Mouse (Mus musculus): Measurements from ENCODE around the gene Rasa3. TPM values are rescaled to one million over a fixed set of nuclear protein-coding genes. Genes with fewer than 3 reads are reported as not detected.

The Rasa3 gene
- 104 and 131 TPM in 2 replicates for total RNA-seq (2017)

DNA sequence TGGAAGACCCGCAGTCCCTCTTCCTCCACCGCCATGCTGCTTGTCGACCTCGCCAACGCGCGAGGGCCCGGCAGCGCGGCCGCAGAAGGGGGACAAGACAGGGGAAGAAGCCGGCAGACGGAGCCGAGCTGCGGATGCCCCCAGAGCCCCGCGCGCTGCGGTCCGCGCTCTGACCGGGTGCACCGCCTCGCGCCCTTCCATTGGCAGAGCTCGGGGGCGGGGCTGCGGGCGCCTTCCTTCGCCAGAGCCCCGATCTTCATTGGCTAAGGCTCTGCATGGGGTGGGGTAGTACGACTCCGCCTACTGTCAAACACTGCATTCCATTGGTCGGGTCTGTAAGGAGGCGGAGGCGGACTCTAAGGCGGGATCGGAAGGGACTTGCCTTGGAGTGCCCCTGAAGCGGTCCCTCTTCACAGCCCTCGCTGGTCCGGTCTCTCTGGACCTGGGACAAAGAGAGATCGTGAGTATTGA is at the start of gene Rasa3:
Gene Rasa3, minus strand, starts transcription at position 191 of the 471 bp plus-strand sequence.
- peak; percentile 81 to 84 for ATAC-seq (replicated peaks in 1 of 2; ENCODE audit: insufficient read depth in 1 of 2, low FRiP score in 2 of 2, low TSS enrichment in 1 of 2, low read depth in 1 of 2, poor library complexity in 2 of 2, severe bottlenecking in 2 of 2)

DNA sequence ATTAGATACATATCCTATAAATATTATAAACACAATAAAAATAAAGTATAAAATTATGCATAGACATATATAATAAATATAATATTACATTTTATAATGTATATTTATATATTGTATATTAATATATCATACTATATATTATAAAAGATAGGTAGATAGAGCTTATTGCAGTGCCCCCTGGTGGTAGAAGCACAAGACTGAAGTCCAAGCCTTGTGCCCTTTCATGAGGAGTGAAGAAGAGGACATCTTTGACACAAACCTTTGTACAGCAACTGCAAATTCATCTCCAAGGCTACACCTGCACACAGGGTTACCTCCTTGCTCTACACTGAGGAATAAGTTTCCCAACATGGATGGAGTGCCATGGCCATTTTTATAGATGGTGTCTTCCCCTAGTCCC is 48.3 kb upstream of the Rasa3 start:
- ATAC-seq (replicated peaks in 1 of 2; ENCODE audit: insufficient read depth in 1 of 2, low FRiP score in 2 of 2, low TSS enrichment in 1 of 2, low read depth in 1 of 2, poor library complexity in 2 of 2, severe bottlenecking in 2 of 2) = peak; percentile 37 to 39; a peak in 1 of 4 replicates

DNA sequence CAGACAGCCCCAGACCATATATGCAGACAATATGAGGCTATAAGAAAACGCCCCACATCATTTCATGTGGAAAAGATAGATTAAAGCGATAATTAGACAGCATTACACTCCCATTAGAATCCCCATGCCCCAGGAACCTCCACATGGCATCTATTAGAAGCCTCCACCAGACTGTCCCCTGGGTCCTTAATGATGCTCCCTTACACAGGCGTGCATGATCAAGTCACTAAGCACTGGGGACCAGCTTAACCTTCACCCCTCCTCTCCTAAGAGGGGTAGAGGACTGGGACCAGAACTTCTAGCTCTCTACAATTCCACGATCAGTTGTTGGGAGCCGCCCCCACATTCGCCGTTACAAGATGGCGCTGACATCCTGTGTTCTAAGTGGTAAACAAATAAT is 41.6 kb upstream of the Rasa3 start:
- ATAC-seq (replicated peaks in 1 of 2; ENCODE audit: insufficient read depth in 1 of 2, low FRiP score in 2 of 2, low TSS enrichment in 1 of 2, low read depth in 1 of 2, poor library complexity in 2 of 2, severe bottlenecking in 2 of 2) = no peak

DNA sequence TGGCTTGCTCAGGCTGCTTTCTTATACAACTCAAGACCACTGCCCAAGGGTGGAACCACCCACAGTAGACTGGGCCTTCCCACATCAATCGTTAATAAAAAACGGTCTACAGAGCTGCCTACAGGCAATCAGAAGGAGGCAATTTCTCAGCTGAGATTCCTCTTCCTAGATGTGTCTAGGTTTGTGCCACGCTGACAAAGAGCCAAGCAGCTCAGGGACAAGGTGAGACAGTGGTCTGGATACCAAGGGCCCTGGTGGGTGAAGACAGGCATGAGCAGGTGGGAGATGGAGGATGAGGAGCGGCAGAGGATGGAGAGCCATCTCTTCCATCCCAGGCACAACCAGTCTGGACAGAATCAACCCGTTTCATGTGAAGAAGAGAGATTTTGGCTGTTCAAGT is 31.1 kb upstream of the Rasa3 start:
- no peak for ATAC-seq (replicated peaks in 1 of 2; ENCODE audit: insufficient read depth in 1 of 2, low FRiP score in 2 of 2, low TSS enrichment in 1 of 2, low read depth in 1 of 2, poor library complexity in 2 of 2, severe bottlenecking in 2 of 2)

DNA sequence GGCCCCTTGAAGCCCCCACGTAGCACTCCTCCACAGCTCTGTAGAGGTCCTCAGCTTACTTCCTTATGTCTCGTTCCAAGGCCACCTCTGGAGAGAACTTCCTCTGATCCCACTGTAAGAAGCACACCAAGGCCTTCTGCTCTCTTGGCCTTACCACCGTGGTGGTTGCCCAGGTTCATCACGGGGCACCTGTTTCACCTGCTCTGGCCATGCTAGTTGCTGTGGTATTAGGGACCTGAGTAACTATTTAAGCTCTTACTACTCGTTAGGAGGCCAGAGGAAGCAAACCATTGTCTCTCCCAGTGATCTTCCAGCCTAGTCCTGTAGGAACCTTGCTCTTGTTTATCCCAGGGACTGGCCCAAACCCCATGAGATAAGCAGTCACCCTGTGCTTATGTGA is 29.5 kb upstream of the Rasa3 start:
- no peak for ATAC-seq (replicated peaks in 1 of 2; ENCODE audit: insufficient read depth in 1 of 2, low FRiP score in 2 of 2, low TSS enrichment in 1 of 2, low read depth in 1 of 2, poor library complexity in 2 of 2, severe bottlenecking in 2 of 2)

DNA sequence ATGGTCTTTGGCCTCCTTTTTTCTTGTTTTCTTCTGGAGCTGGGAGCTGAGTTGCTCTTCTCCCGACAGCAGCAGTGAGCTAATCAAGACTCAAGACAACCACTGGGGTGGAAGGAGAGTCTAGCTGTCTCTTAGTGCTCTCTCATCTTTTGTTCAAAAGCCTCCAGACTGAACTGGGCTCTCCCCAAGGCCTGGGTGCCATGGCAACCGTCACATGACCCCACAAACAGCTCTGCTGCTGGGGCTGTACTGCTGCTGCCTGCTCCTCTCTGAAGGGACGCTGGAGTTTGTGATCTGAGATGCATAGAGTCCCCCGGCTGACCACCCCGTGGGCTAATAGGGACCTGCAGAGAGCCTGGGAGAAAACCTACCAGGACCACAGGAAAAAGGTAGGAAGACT is 28.3 kb upstream of the Rasa3 start, which contains the start of gene Cfap97d2:
Gene Cfap97d2, plus strand, starts transcription at position 222 of the 400 bp plus-strand sequence.
- ATAC-seq (replicated peaks in 1 of 2; ENCODE audit: insufficient read depth in 1 of 2, low FRiP score in 2 of 2, low TSS enrichment in 1 of 2, low read depth in 1 of 2, poor library complexity in 2 of 2, severe bottlenecking in 2 of 2) = peak; percentile 70 to 71; a peak in 3 of 4 replicates

DNA sequence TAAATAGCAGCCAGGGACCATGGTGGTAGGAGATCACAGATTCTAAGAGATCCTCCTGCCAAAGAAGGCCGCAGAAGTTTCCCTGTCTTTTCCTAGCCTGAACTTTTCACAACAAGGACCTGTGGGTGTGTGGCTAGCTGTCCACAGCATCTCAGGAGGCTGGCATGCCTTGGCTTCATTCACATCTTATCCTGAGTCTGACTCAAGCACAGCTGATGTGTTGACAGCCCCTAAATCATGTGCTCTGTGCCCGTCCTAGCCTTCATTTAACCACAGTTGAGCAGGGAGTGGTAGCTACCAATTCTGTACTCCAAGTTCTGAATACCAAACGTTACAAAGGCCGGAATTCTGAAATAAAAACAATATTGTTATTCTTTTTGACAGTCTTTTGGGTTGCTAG is 26.9 kb upstream of the Rasa3 start:
- no peak for ATAC-seq (replicated peaks in 1 of 2; ENCODE audit: insufficient read depth in 1 of 2, low FRiP score in 2 of 2, low TSS enrichment in 1 of 2, low read depth in 1 of 2, poor library complexity in 2 of 2, severe bottlenecking in 2 of 2)

DNA sequence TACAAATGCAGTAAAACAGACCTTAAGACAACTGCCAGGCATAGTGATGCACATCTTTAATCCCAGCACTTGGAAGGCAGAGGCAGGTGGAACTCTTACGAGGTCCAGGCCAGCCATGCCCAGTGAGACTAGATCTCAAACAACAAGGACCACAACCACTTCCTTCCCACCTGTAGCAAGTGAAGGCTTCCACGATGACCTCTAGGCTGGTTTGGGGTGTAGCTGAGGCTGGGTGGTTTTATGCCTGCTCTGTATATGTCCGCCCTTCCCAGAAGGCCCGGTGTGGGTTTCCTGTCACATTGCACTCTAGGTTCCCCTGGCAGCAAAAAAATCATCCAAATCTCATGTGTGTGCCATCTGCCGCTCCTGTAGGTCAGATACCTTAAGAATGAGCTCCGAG is 26.4 kb upstream of the Rasa3 start:
- ATAC-seq (replicated peaks in 1 of 2; ENCODE audit: insufficient read depth in 1 of 2, low FRiP score in 2 of 2, low TSS enrichment in 1 of 2, low read depth in 1 of 2, poor library complexity in 2 of 2, severe bottlenecking in 2 of 2) = no peak

DNA sequence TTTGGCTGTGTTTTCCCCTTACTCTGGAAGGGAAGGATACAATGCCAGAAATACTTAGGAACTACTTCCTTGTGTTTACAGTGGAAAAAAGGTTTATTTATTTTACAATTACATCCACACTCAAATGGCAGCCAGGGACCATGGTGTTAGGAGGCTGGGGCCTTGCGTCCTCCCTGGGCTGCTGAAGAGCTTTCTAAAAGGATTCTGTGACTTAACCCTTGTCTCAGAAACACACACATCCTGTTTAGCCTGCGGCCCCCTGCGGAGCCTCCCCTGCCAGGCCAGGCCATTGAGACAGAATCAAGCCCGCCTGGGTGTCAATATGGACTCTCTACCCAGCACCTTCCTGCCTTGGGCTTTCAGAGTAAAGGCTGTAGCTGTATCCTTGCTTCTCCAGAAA is 25.4 kb upstream of the Rasa3 start:
- no peak for ATAC-seq (replicated peaks in 1 of 2; ENCODE audit: insufficient read depth in 1 of 2, low FRiP score in 2 of 2, low TSS enrichment in 1 of 2, low read depth in 1 of 2, poor library complexity in 2 of 2, severe bottlenecking in 2 of 2)

DNA sequence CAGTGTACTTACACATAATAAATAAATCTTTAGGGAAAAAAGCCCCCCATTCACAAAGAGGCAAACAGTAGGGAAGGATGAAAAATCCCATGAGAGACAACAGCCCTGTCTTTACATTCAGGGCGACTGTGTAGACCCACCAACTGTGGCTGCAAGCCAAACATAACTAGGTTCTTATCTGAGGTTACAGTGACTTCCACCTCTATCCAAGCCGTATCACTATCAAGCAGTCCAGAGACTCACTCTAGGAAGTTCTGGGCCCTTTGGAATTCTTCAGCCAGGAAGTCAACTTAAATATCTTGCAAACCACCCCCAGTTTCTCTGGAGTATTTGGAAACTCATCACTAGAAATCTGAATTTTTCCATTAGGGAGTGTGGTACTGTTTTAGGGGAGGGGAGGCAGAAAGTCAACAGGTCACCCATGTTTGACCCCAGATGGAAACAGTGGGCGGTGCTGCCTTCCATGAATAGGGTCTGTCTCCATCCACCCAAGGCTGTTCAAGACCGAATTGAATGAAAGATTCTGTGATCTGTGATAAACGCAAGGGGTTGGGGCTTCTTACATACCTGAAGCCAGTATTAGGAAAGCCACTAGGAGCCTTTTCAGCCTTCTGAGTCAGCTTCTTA is 22.0 kb upstream of the Rasa3 start:
- ATAC-seq (replicated peaks in 1 of 2; ENCODE audit: insufficient read depth in 1 of 2, low FRiP score in 2 of 2, low TSS enrichment in 1 of 2, low read depth in 1 of 2, poor library complexity in 2 of 2, severe bottlenecking in 2 of 2) = no peak

DNA sequence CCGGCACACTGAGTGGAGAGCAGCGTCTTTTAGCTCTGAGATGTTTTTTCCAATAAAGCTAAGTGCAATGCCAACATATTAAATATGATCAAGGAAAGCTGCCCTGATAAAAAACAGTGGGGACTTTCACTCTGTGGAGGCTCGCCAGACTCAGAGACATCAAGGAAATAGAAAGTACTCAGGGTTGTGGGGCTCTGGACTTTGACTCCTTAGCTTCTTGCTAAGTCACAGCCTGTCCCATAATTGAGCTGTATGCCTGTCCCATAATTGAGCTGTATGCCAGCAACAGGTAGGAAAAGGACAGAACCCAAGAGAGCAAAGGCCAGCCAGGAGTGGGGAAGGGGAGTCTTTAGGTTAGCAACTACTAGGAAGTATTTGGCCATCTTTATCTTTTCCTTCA is 20.9 kb upstream of the Rasa3 start:
- ATAC-seq (replicated peaks in 1 of 2; ENCODE audit: insufficient read depth in 1 of 2, low FRiP score in 2 of 2, low TSS enrichment in 1 of 2, low read depth in 1 of 2, poor library complexity in 2 of 2, severe bottlenecking in 2 of 2) = no peak

DNA sequence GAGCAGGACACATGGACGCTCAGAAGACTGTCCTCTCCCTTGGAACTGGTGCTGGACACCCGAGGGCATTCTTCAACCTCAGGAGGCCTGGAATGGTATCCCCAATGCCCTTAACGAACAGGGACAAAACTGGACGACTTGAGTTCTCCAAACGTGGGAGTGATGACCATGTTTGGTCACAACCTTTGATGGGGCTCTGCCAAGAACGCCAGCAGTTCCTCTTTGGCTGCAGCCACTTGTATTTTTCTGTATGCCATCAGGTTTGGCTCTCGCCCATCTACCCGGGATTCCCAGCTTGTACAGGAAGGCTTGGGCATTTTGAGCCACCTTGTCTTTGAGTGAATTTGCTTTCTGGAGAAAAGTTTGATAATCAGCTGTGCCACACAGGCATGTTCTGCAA is 20.3 kb upstream of the Rasa3 start:
- ATAC-seq (replicated peaks in 1 of 2; ENCODE audit: insufficient read depth in 1 of 2, low FRiP score in 2 of 2, low TSS enrichment in 1 of 2, low read depth in 1 of 2, poor library complexity in 2 of 2, severe bottlenecking in 2 of 2) = peak; percentile 9 to 61; a peak in 1 of 4 replicates

DNA sequence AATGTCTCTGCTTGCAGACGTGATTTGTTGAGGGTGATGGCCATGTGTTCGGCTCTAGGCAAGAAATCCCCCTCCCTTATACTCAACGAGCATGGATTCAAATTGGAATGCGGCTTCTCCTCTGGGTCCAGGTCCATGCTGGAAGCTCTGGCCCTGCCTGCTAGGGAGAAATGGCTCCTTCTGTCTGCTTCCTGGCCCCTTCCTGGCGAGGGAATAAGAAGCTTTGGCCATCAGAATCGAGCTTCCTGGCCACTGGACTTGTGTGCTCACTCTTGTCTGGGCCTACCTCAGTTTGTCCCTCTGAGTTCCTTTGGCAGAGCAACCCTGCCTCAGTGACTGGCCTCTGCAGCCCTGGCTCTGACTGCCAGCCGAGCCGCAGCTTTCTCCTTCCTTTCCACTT is 19.8 kb upstream of the Rasa3 start:
- no peak for ATAC-seq (replicated peaks in 1 of 2; ENCODE audit: insufficient read depth in 1 of 2, low FRiP score in 2 of 2, low TSS enrichment in 1 of 2, low read depth in 1 of 2, poor library complexity in 2 of 2, severe bottlenecking in 2 of 2)

DNA sequence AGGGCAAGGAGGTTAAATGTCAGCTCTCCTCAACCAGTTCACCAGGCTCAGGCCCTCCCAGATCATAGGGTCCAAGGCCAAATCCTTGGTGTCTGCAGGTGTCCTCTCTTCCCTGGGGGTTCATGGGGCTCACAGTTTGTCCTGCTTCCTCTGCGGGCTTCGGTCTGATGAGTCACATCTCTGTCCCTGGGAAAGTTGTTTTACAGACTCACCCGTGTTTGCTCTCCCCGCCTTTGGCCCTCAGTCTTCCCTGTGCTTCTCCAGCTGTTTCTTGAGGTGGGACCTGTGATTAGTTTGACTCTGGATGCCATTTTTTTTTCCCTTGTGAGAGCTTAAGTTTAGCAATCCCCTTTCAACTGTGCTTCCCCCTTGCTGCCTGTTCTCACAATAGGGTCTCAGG is 18.8 kb upstream of the Rasa3 start:
- ATAC-seq (replicated peaks in 1 of 2; ENCODE audit: insufficient read depth in 1 of 2, low FRiP score in 2 of 2, low TSS enrichment in 1 of 2, low read depth in 1 of 2, poor library complexity in 2 of 2, severe bottlenecking in 2 of 2) = no peak

DNA sequence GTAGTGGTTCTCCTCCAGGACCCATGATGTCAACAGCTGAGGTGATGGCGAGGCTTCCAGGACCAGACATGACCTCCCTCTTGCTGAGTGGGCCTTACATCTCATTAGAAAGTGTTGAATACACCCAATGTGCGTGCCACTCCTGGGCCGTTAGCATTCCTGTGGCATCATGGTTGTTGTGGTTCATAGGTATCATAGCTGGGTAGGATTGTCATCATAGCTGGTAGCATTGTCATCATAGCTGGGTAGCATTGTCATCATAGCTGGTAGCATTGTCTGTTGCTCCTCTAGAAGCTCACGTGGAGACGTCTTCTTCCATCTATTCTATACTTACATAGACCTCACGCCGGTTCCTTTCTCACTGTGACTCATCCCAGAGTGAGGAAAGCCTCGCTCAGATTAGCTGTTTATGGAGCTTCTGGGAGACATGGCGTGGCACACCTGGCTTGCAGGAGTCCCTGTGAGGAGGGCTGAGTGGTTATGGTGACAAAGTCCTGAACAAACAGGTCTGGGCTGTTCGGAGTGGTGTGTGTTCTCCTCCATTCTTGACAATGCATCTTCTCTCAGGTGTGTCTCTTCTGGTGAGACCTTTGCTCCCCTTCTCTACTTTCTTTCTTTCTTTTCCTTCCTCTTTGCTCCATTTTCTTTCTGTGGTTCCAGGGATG is 17.9 kb upstream of the Rasa3 start:
- no peak for ATAC-seq (replicated peaks in 1 of 2; ENCODE audit: insufficient read depth in 1 of 2, low FRiP score in 2 of 2, low TSS enrichment in 1 of 2, low read depth in 1 of 2, poor library complexity in 2 of 2, severe bottlenecking in 2 of 2)

DNA sequence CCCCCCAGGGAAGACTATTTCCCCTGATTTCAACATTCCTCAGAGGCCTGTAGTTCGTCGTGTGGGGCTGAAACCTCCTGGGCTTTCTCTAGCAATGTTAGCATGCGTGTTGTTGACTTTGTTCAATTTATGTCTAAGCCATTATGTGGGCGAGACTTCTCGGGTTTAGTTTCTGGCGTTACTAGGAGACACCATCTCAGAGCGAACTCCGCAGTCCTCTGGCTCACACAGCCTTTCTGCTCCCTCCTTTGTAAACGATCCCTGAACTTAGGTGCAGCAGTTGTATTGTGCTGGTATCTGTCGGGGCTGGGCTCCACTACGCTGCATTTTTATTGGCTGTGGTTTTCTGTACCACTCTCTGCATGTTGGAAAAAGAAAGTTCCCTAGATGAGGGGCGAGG is 17.3 kb upstream of the Rasa3 start:
- no peak for ATAC-seq (replicated peaks in 1 of 2; ENCODE audit: insufficient read depth in 1 of 2, low FRiP score in 2 of 2, low TSS enrichment in 1 of 2, low read depth in 1 of 2, poor library complexity in 2 of 2, severe bottlenecking in 2 of 2)

DNA sequence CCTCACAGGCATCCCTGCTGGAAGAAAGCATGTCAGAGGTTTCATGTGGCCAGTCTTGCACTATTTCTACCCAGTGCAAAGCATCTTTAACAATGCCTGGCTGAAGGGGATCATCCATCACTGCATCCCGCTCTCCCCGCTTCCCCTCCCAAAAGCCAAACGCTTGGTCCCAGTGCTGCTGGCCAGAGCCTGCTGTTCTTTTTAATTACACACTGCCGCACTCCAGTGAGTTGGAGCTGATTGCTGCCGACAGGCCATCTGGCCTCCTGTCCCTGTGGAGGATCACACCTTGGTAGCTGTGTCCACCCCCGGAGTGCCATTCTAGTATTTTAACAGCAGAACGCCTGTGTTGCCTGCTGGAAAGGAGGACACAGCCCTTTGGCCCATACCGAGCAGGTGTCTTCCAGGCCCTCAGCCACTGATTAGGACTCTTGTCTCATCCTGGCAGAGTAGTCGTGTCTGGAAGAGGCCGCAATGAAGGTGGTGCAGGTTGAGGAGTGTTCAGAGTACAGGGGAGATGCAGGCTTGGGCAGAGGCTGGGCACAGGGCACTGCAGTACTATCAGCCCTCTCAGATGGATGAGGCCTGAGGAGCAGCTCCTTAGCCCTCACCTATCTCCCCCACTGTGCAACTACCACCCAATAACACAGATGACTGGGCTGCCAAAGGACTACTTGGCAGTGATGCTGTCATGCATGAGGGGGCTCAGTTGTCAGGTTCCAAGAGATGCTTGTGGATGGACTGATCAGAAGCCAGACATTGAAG is 15.1 kb upstream of the Rasa3 start:
- no peak for ATAC-seq (replicated peaks in 1 of 2; ENCODE audit: insufficient read depth in 1 of 2, low FRiP score in 2 of 2, low TSS enrichment in 1 of 2, low read depth in 1 of 2, poor library complexity in 2 of 2, severe bottlenecking in 2 of 2)

DNA sequence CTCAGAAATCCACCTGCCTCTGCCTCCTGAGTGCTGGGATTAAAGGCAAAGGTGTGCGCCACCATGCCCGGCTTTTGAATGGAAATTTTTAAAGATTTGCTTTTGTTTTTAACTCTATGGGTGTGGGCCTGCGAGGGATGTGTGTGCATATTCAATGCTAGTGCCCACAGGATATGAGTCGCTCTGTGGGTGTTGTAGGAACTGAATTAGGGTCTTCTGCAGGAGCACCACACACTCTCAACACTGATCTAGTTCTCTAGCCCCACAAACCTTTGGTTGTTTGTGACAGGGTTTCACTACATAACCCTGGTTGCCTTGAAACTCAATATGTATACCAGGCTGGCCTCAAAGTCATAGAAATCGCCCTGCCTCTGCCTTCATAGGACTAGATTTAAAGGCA is 11.9 kb upstream of the Rasa3 start:
- ATAC-seq (replicated peaks in 1 of 2; ENCODE audit: insufficient read depth in 1 of 2, low FRiP score in 2 of 2, low TSS enrichment in 1 of 2, low read depth in 1 of 2, poor library complexity in 2 of 2, severe bottlenecking in 2 of 2) = no peak
